9 mouse cellular contexts compared by ENCODE assay signal in the genomic region with DNA sequence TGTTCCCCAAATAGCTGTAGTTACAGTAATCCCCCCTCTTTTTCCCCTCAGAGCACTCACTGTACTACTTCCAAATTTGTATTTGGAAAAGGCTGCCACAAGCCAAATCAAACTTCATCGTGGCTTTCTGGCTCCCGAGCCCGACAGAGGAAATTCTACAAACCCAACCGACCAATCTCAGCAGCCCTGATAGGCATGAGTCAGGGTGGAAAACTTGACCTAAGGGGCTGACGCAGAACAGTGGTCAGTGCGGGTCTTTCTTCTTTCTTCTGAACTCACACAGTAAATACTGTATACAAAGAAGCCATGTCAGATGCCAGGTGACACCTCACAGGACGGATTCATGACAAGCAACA.
DNase-seq lines count a peak whose midpoint lies in the region; ATAC-seq and TF ChIP-seq lines count a peak whose summit lies in the region.
"Had no signal": no experiment of that assay in that cellular context is flagged by ENCODE, and none has a peak within 500 bp of the region (broad histone marks: within the 10 kb centered on the region; RNA-seq: fewer than 3 reads in every experiment).

No protein-coding gene starts in this region.

- whole genome bisulfite sequencing in heart, embryonic 12.5 days, result 21% methylated on average over 7 of the region's 7 CpGs
- 57% methylated on average over 7 of the region's 7 CpGs for WGBS in limb, embryonic 14.5 days

- no peak for DNase-seq in testis, postnatal 14 days (ENCODE audit: low spot score)
- DNase-seq in limb, embryonic 14.5 days (ENCODE audit: low spot score), result peak; percentile 76
- DNase-seq in thymus, adult 18-20 months, result no peak
- DNase-seq in urinary bladder, postnatal 36 days (ENCODE audit: low spot score in 2 of 2), result no peak
- DNase-seq in layer of hippocampus, adult 9-11 months, result no peak
- no peak for DNase-seq in frontal cortex, postnatal 36 days (ENCODE audit: low spot score in 2 of 2)

- H3K4me3 ChIP-seq in testis, adult 2 months (ENCODE audit: control insufficient read depth, low read depth, low read length), result no peak overlapping the region
- H3K4me3 ChIP-seq in heart, embryonic 12.5 days, result no peak overlapping the region
- no peak overlapping the region for H3K4me3 ChIP-seq in limb, embryonic 14.5 days (replicated peaks; ENCODE audit: low read length)
- H3K4me3 ChIP-seq: midbrain, embryonic 12.5 days had no signal

- H3K4me1 ChIP-seq in testis, adult 2 months (ENCODE audit: control insufficient read depth, insufficient read depth, low read length), result peaks cover 5% of the 10 kb centered on the region; the same call in 1 of the 2 replicates
- peaks cover 52% of the 10 kb centered on the region for H3K4me1 ChIP-seq in heart, embryonic 12.5 days (replicated peaks)
- peaks cover 51% of the 10 kb centered on the region for H3K4me1 ChIP-seq in limb, embryonic 14.5 days (ENCODE audit: control insufficient read depth, insufficient read depth, low read length)

- peak overlapping the region; percentile 61 for H3K9ac ChIP-seq in heart, embryonic 12.5 days
- no peak overlapping the region for H3K9ac ChIP-seq in limb, embryonic 14.5 days (ENCODE audit: low read depth, low read length, severe bottlenecking)
- H3K9ac ChIP-seq: midbrain, embryonic 12.5 days had no signal

- H3K27ac ChIP-seq in testis, adult 2 months (ENCODE audit: control insufficient read depth, insufficient read depth, low read depth, low read length), result peak overlapping the region; percentile 57; the same call in 1 of the 2 replicates
- peak overlapping the region; percentile 90 for H3K27ac ChIP-seq in heart, embryonic 12.5 days (ENCODE audit: poor library complexity, severe bottlenecking)
- peak overlapping the region; percentile 93 for H3K27ac ChIP-seq in limb, embryonic 14.5 days (replicated peaks; ENCODE audit: low read depth, low read length)
- H3K27ac ChIP-seq: midbrain, embryonic 12.5 days had no signal

- no peak for TF ChIP-seq CTCF in testis, adult 2 months (IDR thresholded peaks at IDR 0.05; ENCODE audit: control insufficient read depth, insufficient read depth, insufficient replicate concordance, low read depth, low read length)

- no peak for TF ChIP-seq POLR2A in testis, adult 2 months (IDR thresholded peaks at IDR 0.05; ENCODE audit: control insufficient read depth, low read depth, low read length)
- no peak for TF ChIP-seq POLR2A in limb, embryonic 14.5 days (IDR thresholded peaks at IDR 0.05; ENCODE audit: borderline replicate concordance, extremely low read depth, insufficient read depth, insufficient read length)

- H3K4me2 ChIP-seq in heart, embryonic 12.5 days, result peak overlapping the region; percentile 41
- peak overlapping the region; percentile 13; the same call in 1 of the 2 replicates for H3K4me2 ChIP-seq in limb, embryonic 14.5 days (replicated peaks; ENCODE audit: low read depth, low read length, severe bottlenecking)
- H3K4me2 ChIP-seq: midbrain, embryonic 12.5 days had no signal

- no peaks in the 10 kb centered on the region for H3K9me3 ChIP-seq in heart, embryonic 12.5 days (replicated peaks)
- H3K9me3 ChIP-seq in limb, embryonic 14.5 days (ENCODE audit: control insufficient read depth, low read length), result no peaks in the 10 kb centered on the region
- H3K9me3 ChIP-seq: midbrain, embryonic 12.5 days had no signal

- H3K36me3 ChIP-seq in testis, adult 2 months (ENCODE audit: control insufficient read depth, insufficient read depth, low read length), result no peaks in the 10 kb centered on the region
- H3K36me3 ChIP-seq in heart, embryonic 12.5 days, result 0 out of 2 replicates have a peak, but pooled peaks cover under 1% of the 10 kb centered on the region
- H3K36me3 ChIP-seq in limb, embryonic 14.5 days (ENCODE audit: control insufficient read depth, insufficient read depth, low read length), result no peaks in the 10 kb centered on the region
- H3K36me3 ChIP-seq: midbrain, embryonic 12.5 days had no signal

- H3K27me3 ChIP-seq in testis, adult 2 months (ENCODE audit: control insufficient read depth, insufficient read depth, low read length), result no peaks in the 10 kb centered on the region
- H3K27me3 ChIP-seq in heart, embryonic 12.5 days (replicated peaks), result no peaks in the 10 kb centered on the region
- no peaks in the 10 kb centered on the region for H3K27me3 ChIP-seq in limb, embryonic 14.5 days (ENCODE audit: control insufficient read depth, insufficient read depth, low read length)
- H3K27me3 ChIP-seq: midbrain, embryonic 12.5 days had no signal

- peak; percentile 66 for ATAC-seq in heart, embryonic 12.5 days (ENCODE audit: insufficient number of reproducible peaks, low FRiP score)
- ATAC-seq in limb, embryonic 14.5 days (ENCODE audit: low FRiP score, low read depth), result peak; percentile 69
